Mouse (Mus musculus) myocyte (in vitro differentiated cells): ENCODE measurements around the gene Lrrc15.
A peak's percentile ranks its signal among the peaks of the same experiment; 100 is the strongest.

ENCODE experiments used
- CEBPB ChIP-seq: IDR thresholded peaks from 2 replicates; pipeline ENCODE4 v1.6.1; 2011; ENCODE audit warnings: mild to moderate bottlenecking, moderate library complexity; ENCODE audit not compliant: poor library complexity, insufficient read depth, severe bottlenecking
- E2F4 ChIP-seq: IDR thresholded peaks from one replicate; pipeline ENCODE4 v1.6.1; 2011; ENCODE audit warnings: mild to moderate bottlenecking, control low read depth, moderate library complexity; ENCODE audit not compliant: insufficient read depth
- MAX ChIP-seq: IDR thresholded peaks from one replicate; pipeline ENCODE4 v1.6.1; 2011; ENCODE audit warnings: low read depth, mild to moderate bottlenecking, control low read depth
- MYOD1 ChIP-seq, 3 experiments: IDR thresholded peaks; one replicate each; pipeline ENCODE4 v1.6.1; 2011; ENCODE audit warnings: control low read depth in 2 of 3, low read depth in 2 of 3, mild to moderate bottlenecking in 2 of 3, moderate library complexity in 1 of 3; ENCODE audit not compliant: insufficient read length in 2 of 3, control insufficient read depth in 1 of 3
- POLR2A ChIP-seq: IDR thresholded peaks from one replicate; pipeline ENCODE4 v1.6.1; 2011; ENCODE audit warnings: low read depth, mild to moderate bottlenecking, control low read depth, moderate library complexity; ENCODE audit not compliant: insufficient read length
- POLR2AphosphoS2 ChIP-seq: IDR thresholded peaks from one replicate; pipeline ENCODE4 v1.6.1; 2011; ENCODE audit warnings: low read depth, control low read depth; ENCODE audit not compliant: insufficient read length
- REST ChIP-seq: IDR thresholded peaks from one replicate; pipeline ENCODE4 v1.6.1; 2011; ENCODE audit warnings: mild to moderate bottlenecking, control low read depth, moderate library complexity; ENCODE audit not compliant: insufficient read depth, insufficient read length
- SRF ChIP-seq: IDR thresholded peaks from one replicate; pipeline ENCODE4 v1.6.1; 2011; ENCODE audit warnings: low read depth; ENCODE audit not compliant: control insufficient read depth, insufficient read length
- TCF12 ChIP-seq: IDR thresholded peaks from one replicate; pipeline ENCODE4 v1.6.1; 2011; ENCODE audit warnings: mild to moderate bottlenecking, control low read depth; ENCODE audit not compliant: poor library complexity, insufficient read depth, severe bottlenecking
- USF1 ChIP-seq: IDR thresholded peaks from one replicate; pipeline ENCODE4 v1.6.1; 2011; ENCODE audit warnings: low read depth, mild to moderate bottlenecking, control low read depth, moderate library complexity

- TF ChIP-seq USF1: no peak
- no peak for TF ChIP-seq POLR2A
- TF ChIP-seq POLR2AphosphoS2: no peak
- no peak for TF ChIP-seq E2F4
- TF ChIP-seq TCF12: no peak
- TF ChIP-seq MAX: no peak
- no peak for TF ChIP-seq CEBPB
- no peak for TF ChIP-seq SRF
- TF ChIP-seq MYOD1 (IDR thresholded peaks at IDR 0.05; ENCODE audit: control insufficient read depth in 1 of 3, insufficient read length in 2 of 3, low read depth in 2 of 3): peak in 2 of 3 experiments; percentile 26 to 28
- no peak for TF ChIP-seq REST
Measured at GRCm38 (mm10) chr16:30304236-30304635, 21.2 kb upstream of the Lrrc15 start.
